Mouse (Mus musculus) liver, embryonic 14.5 days (tissue): ENCODE results near the gene Gck.

Experiments used
- CTCF ChIP-seq: IDR thresholded peaks from 2 replicates; pipeline ENCODE4 v1.5.1; 2016; ENCODE audit warnings: antibody characterized with exemption, low read depth, control low read depth
- EP300 ChIP-seq: IDR thresholded peaks from 2 replicates; pipeline ENCODE4 v1.6.1; 2016; ENCODE audit warnings: antibody characterized with exemption, low read depth

- TF ChIP-seq CTCF: no peak
- TF ChIP-seq EP300: no peak
These were observed 26.2 kb upstream of the Gck start for GRCm38 (mm10) chr11:5976106-5976505.
